Mouse (Mus musculus): ENCODE results near the gene Helq.

Gene Helq

GRCm38 (mm10) chr5:100798165-100798860 is at the start of gene Helq, which contains the start of gene Mrps18c:
Helq (minus strand) TSS chr5:100798598.
Mrps18c (plus strand) TSS chr5:100798627.
- DNase-seq (ENCODE audit: low spot score) = peak; percentile 93

GRCm38 (mm10) chr5:100847143-100847542 is 48.7 kb upstream of the Helq start:
- DNase-seq (ENCODE audit: low spot score) = no peak

GRCm38 (mm10) chr5:100846599-100846920 is 48.2 kb upstream of the Helq start:
- no peak for DNase-seq (ENCODE audit: low spot score)

GRCm38 (mm10) chr5:100845848-100846598 is 47.6 kb upstream of the Helq start:
- peak; percentile 63 for DNase-seq (ENCODE audit: low spot score)

- peak; percentile 49 for DNase-seq (ENCODE audit: low spot score)
These were observed 47.1 kb upstream of the Helq start, which contains the start of gene Gpat3 for GRCm38 (mm10) chr5:100845485-100845847. Gpat3 (plus strand) TSS chr5:100845713.

- DNase-seq (ENCODE audit: low spot score) = no peak
These were observed 46.1 kb upstream of the Helq start for GRCm38 (mm10) chr5:100844485-100844884.

- DNase-seq (ENCODE audit: low spot score) = no peak
These were observed 39.5 kb upstream of the Helq start for GRCm38 (mm10) chr5:100837907-100838306.

DNA sequence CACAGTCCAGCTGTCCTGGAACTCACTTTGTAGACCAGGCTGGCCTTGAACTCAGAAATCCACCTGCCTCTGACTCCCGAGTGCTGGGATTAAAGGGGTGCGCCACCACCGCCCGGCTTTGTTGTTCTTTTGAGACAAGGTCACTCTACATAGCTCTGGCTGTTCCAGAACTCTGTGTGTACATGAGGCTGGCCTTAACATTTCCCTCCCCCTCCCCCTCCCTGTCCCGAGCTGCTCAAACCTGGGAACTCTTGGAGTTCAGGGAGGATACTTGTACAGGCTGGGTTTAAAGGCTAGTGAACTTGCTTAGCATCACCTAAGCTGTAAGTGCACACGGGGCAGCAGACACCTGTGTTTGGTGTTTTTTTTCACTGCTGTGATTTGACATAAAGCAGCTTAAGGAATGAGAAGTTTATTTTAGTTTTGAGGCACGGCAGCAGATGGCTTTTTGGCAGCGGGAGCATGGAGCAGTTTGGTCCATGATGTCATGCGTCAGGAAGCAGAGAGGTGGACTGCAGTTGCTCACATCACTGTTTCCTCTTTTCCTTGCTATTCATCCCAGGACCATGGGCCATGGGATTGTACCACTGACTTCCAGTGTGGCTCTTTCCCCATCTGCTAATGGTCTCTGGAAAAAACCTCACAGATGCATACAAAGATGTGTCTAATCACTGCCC is 37.6 kb upstream of the Helq start:
- DNase-seq (ENCODE audit: low spot score) = no peak

DNA sequence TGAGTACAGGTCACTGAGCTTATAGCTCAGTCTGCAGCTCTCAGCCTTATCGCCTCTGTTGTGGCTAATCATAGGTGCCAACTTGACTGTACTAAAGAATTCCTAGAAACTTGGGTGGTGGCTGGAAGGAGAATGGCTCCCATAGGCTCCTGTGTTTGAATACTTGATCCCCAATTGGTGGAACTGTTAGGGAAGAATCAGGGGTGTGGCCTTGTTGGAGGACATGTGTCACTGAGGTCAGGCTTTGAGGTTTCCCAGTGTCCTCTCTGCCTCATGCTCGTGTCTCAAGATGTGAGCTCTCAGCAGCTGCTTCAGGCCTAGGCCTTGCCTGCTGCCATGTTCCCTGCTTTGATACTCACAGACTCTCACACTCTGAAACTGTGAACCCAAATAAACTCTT is 35.4 kb upstream of the Helq start:
- DNase-seq (ENCODE audit: low spot score) = no peak

- DNase-seq (ENCODE audit: low spot score) = no peak
These were observed 34.3 kb upstream of the Helq start for GRCm38 (mm10) chr5:100832680-100833079.

DNA sequence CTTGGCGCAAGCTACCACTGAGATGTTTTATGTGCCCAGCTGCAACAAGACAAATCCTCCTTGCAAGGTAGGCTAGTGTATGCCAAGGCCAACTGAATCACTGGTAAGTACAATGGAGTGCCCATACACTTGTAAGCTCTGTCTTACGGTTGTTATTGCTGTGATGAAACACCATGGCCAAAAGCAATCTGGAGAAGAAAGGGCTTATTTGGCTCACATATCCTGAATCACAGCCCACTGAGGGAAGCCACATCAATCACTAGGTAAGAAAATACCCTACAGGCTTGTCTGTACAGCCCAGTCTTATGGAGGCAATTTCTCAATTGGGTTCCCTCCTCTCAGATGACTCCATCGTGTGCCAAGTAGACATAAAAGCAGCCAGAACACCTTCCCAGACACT is 30.3 kb upstream of the Helq start:
- DNase-seq (ENCODE audit: low spot score) = no peak

DNA sequence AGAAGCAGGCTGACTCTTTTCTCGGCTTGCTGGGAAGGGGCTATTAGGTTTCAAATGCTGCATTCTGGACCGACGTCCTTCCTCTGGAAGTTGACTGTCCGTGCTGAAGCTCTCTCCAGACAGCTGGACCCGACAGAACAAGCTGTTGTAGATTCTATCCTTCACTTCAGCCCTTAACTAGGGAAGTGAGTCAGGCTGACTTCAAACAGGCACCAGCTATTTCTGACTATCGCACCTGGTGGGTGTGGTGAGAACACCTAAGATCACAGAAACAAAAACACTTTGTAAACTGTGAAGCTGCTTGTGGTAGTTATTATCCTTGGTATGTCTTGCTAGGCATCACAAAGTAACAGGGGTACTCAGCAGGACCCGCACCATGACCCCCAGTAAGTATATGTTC is 28.1 kb upstream of the Helq start:
- DNase-seq (ENCODE audit: low spot score) = no peak

DNA sequence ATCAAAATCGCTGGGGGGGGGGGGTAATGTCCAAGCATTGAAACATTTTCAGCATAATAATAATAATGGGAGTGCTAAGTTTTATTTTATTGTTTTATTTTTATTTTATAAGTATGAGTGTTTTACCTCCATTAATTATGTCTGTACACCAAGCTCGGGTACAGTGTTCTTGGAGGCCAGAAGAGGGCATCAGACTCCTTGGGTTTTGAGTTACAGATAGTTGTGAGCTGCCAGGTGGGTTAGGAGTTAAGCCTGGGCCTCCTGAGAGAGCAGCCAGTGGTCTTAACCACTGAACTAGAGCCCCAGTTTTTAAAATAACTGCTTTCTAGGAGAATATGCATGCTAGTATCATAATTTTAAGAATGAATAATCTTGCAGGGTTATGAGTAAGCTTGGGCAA is 27.6 kb upstream of the Helq start:
- no peak for DNase-seq (ENCODE audit: low spot score)

GRCm38 (mm10) chr5:100822826-100823225 is 24.4 kb upstream of the Helq start:
- no peak for DNase-seq (ENCODE audit: low spot score)

GRCm38 (mm10) chr5:100821375-100821774 is 23.0 kb upstream of the Helq start:
- DNase-seq (ENCODE audit: low spot score) = no peak

DNA sequence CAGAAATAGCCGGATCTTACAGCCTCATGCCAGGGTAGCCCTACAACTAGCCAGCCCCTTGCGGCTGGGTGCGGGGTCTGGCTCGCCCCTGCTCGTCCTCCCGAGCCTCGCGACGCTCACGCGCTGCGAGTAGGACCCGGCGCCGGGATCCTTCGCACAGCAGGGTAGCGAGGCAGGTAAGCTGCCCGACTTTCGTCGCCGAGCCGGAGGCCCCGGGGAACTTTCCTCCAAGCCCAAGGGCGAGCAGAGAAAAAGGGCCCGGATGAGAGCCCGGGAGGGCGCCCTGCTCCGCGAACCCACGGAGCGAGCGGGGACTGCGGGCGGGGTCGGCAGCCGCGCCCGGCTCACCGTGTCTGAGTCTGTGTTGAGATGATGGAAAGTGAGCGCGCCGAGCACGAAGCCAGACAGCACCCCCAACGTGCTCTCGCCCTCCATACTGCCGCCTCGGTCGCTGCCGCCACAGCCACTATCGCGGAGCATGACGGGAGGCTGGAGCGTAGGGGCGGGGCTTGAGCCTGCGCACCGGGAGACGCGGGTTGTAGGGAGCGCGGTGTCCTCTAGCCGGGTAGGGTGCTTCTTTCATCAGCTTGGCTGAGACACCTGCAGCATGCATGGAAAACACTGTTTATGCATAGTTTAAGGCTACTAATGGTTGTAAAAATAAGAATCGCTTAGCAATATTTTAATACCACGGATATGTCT is 22.2 kb upstream of the Helq start, which contains the start of gene Abraxas1:
Abraxas1 (minus strand) TSS at position 483 of the 702 bp plus-strand sequence.
- DNase-seq (ENCODE audit: low spot score) = peak; percentile 91

DNA sequence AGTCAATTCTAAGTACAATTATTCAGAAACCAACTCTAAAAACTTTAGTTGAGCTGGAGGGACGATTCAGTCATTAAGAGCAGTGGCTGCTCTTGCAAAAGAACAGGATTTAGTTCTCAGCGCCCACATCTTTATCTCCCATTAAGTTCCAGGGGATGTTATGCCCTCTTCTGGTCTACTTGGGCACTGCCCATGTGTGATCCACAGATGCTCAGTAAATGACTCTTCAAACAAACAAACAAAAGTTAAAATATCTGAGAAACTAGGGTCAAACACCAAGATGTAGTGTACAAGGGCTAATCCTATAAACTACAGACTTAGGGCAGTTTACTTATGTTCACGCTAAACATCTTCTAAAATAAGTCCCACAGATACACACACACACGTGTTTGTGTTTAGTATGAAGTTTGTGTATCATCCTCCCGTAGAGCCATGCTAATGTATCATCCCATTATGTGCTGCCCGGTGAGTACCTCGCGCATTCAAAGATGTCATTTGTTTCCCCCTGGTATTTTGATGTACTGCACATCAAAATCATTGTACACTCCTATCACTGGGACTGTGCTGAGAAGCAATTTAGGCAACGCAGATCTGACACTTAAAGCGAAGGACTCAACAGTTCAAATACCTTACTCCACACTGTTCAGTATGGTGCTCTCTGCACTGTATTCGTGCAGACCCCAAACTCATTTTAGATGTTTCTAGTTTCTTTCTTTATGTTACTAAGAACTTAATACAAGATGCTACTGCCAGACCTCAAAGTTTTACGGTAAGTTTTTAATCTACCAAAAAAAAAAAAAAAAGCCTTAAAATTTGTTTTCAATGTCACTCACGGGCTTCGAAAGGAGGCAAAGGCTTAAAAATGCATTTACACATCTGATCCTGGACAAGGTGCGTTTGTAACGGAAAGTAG is 21.4 kb upstream of the Helq start:
- no peak for DNase-seq (ENCODE audit: low spot score)

DNA sequence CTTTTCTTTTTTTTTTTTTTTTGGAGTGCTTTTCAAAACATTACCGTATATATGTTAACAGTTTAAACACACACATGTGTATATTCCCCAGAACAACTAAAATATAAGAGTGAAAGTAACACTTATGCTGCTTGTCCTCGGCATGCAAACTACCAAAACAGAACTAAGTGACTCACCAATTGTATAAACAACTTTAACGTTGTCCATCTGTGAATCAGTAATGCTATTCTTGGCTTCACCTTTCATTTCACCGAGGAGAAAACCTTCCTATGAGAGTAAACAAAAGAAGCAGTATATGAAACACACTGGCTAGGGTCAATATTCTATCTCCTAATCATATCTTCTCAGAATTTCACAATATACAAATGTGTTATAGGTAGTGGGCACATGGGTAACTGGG is 19.9 kb upstream of the Helq start:
- no peak for DNase-seq (ENCODE audit: low spot score)

DNA sequence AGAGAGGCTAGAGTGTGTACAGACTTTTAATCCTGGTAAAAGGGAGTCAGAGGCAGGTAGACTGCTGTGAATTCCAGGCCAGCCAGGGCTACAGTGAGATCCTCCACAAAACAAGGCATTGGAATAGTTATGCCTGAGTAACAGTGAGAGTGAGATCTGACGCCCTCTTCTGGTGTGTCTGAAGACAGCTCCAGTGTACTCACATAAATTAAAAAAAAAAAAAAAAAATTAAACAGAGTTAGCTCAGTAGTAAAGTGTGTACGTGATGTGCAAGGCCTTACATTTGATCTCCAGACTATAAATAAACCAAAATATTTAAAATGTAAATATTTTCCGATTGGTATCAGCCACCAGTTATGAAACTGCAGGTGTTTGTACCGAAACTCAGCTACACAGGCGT is 4.3 kb downstream of the Helq start:
- no peak for DNase-seq (ENCODE audit: low spot score)

DNA sequence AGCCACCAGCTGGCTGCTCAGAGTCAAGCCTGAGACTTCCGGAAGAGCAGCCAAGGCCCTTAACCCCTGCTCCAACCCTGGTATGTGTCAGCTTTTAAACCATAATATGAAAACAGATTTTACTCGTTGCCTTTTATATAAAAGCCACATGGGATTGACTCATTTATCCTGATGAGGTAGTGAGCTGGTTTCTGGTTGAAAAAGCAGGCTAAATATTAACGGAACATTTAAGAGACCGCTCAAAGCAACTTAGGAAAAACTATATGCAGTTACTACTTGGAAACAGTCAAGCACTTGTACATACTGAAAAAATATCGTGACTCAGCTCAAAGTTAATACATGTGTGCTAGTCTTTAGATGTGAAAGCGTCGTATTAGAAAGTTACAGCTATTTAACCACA is 6.1 kb downstream of the Helq start:
- no peak for DNase-seq (ENCODE audit: low spot score)

DNA sequence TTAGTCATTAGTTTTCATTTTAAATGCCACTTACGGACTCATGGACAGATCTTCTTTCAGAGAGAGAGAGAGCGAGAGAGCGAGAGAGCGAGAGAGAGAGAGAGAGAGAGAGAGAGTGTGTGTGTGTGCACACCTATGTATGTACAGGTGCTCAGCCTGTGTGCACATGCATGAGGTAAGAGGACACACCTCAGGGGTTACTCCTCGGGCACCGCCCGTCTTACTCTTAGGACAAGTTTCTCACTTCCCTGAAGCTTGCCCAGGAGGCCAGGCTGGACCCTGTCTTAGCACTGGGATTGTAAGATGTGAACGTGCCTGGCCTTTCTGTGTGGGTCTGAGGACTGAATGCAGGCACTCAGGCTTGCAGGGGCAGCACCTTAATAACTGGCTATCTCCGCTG is 10.9 kb downstream of the Helq start:
- DNase-seq (ENCODE audit: low spot score) = no peak

Data from testis, postnatal 10 days (tissue).